Mouse (Mus musculus) monocyte, adult 59 days (primary cell): ENCODE data around the gene Prrt1. TPM values are rescaled to one million over a fixed set of nuclear protein-coding genes. Genes with fewer than 3 reads are reported as not detected.

ENCODE experiments used
- total RNA-seq, 2 experiments: library from RNA; stranded (reverse); gene quantifications; one replicate each; pipeline ENCODE4 v1.2.4; 2023

Gene Prrt1
- 1 to 10 TPM in 1 of 2 experiments, under 1 TPM in 1; 0.79 to 1.2 TPM for total RNA-seq

DNA sequence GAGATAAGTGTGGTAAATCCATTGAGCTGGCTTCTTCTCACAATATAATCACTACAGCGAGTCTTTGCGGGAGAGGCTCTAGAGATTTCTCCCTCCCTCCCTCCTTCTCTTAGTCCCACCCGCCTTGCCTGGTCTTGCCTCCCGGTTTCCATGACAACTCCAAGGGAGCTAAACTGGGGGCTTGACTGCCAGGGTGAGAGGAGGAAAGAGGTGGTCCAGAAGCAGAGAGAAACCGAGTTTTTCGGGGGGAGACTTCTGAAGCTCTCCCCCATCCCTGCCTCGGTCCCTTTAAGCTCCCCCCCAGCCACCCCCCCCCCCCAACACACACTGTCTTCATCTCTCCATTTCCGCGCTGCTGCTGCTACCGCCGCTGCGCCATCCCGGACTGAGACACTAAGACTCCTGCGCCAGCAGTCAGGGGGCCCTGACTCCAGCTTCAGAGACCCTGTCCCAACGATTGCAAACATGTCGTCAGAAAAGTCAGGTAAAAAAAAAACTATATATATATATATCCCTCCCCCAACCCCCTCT is at the start of gene Prrt1:
Gene Prrt1 (plus strand): TSS at position 313 of the 531 bp plus-strand sequence.

GRCm38 (mm10) chr17:34589681-34590101 is 39.6 kb upstream of the Prrt1 start, which contains the start of gene Gpsm3:
Gene Gpsm3 (plus strand): TSS chr17:34589806.

DNA sequence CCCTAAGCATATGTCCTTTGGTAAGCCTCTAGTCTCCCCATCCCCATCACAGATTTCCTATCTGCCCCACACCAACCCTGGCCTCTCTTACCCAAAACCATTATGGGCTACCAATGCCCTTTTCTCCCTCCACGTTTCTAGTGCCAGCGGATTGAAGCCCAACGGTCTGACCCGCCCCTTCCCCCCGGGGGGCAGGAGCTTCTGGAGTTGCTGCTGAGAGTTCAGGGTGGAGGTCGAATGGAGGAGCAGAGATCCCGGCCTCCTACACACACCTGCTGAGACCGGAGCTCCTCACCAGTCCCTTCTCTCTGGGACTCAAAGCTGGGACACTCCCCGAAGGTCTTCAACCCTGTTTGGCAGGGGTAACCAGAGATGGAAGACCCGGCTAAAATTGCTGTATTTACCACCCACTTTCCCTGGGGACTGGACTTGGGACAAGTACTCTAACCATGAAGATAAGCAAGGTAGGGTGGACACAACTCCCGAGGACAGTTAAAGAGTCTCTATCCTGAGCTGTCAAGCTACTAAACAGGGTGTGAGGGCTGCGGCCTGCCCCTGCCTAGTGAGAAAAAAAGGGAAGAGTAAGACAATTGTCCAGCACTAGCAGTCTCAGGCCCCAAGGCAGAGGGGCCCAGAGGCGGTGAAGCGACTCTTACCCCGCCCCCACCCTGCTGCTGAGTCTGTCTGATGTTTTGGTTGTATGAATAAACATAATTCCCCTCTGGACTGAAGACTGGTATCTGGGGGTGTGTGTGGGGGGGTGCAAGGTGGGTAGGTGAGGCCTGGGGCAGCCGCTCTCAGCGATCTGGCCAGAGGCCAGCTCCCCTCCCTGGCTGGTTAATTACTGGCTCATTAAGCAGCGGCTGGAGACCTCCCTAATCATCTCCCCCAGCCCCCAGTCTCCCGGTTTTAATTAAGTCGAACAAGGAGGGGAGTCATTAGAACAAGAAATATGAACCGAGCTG is 38.0 kb upstream of the Prrt1 start, which contains the start of gene Pbx2:
Gene Pbx2 (plus strand): TSS at position 238 of the 965 bp plus-strand sequence.

GRCm38 (mm10) chr17:34597566-34598095 is 31.7 kb upstream of the Prrt1 start, which contains the start of gene Ager:
Gene Ager (plus strand): TSS chr17:34597862.

GRCm38 (mm10) chr17:34603375-34604060 is 25.8 kb upstream of the Prrt1 start, which contains the start of gene Rnf5:
Gene Rnf5 (minus strand): TSS chr17:34603690.

DNA sequence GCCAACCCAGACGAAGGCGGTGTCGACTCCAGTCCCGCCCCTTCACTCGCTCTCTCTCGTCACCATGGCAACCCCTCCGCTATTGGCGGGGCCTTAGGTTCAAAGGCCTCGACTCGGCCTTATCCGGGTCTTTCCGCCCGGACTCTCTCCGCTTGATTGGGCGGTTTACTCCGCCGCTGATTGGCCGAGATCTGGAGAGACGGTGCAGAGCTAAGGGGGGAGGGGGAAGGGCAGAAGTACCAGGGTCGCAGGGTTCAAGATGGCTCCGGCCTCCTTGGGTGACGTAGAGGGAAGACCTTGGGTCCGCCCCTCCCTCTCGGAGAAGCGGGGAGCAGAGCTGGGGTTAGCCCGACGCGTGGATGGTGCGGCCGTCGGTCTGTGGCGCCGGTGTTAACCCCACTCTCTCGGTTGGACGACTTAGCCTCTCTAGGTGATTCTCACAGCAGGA is 25.2 kb upstream of the Prrt1 start, which contains the start of gene Agpat1:
Gene Agpat1 (plus strand): TSS at position 202 of the 448 bp plus-strand sequence.

GRCm38 (mm10) chr17:34615871-34616270 is 13.5 kb upstream of the Prrt1 start, which contains the start of gene Egfl8:
Gene Egfl8 (minus strand): TSS chr17:34615971.

DNA sequence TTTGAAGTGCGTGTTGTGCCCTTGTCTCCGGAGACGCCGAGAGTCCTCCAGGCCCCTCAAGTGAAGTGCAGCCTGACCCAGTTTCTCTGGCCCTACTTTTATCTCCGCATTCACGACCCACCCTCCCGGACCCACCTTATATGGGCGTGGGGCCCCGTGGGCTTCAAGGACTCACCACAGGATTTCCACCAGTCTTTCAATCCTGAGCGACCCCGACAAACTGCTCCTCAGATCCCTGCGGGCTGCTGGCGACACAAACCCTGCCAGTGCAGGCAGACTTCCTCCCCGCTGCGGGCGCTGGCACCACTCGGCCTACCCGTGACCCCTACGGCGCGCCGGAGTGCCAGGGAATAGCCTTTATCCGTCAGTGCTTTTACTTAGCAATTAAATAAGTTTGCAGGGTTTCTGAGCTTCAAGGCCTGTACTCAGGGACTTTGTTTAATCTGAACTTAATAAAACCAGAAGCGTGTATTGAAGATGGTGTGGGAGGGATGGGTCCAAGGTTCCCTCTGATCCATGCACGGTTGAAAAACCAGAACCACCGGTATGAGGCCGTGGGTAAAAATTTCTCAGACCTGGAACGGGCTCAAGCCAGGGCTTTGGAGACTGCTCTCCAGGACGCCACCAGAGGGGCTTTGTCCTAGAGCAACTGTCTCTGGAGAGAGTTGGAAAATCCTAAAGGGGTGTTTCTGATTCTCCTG is 1.2 kb upstream of the Prrt1 start, which contains the start of gene Ppt2:
Gene Ppt2 (minus strand): TSS at position 568 of the 701 bp plus-strand sequence.

GRCm38 (mm10) chr17:34644608-34645007 is 15.3 kb downstream of the Prrt1 start, which contains the start of gene Fkbpl:
Gene Fkbpl (plus strand): TSS chr17:34644764.

GRCm38 (mm10) chr17:34646906-34647787 is 17.8 kb downstream of the Prrt1 start, which contains the start of gene Atf6b:
Gene Atf6b (plus strand): TSS chr17:34647146.

DNA sequence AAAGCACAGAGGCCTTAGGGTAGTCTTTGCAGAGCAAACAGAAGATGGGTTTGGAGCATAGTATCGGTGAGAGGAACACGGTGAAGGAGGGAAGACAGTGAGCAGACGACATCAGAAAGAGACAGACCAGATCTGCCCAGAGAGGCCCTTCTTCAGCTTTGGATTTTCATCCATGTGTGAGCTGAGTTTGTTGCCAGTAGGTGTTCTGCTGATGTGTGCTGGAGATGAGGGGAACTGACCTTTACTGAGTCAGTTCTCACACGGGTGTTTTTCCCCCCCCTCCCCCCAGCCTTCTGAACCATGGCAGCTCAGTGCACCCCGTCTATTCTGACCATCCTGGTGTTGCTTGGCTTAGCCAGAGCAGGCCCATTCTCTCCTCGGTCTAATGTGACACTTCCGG is 40.9 kb downstream of the Prrt1 start, which contains the start of gene Tnxb:
Gene Tnxb (plus strand): TSS at position 301 of the 400 bp plus-strand sequence.

Other genes starting within 250 kb of the Prrt1 start
- gene BC051142, start 230.7 kb upstream of the Prrt1 start, total RNA-seq, result 1 to 10 TPM in 1 of 2 experiments, not detected in 1; 1.3 TPM
- 1 to 10 TPM; 2.7 to 3.6 TPM for gene Btnl4, start 152.2 kb upstream of the Prrt1 start, total RNA-seq
- 1 to 10 TPM; 2.4 to 2.8 TPM for gene Btnl6, start 112.2 kb upstream of the Prrt1 start, total RNA-seq
- gene Notch4, start 65.3 kb upstream of the Prrt1 start, total RNA-seq, result 1 to 10 TPM; 1.2 to 1.4 TPM
- 100 to 1,000 TPM; 180 to 199 TPM for gene Gpsm3, start 39.7 kb upstream of the Prrt1 start, total RNA-seq
- 10 to 100 TPM; 54.3 to 59.8 TPM for gene Pbx2, start 38.3 kb upstream of the Prrt1 start, total RNA-seq
- gene Ager, start 31.7 kb upstream of the Prrt1 start, total RNA-seq, result 1 to 10 TPM; 3.5 to 4.1 TPM
- 10 to 100 TPM; 41.0 to 43.3 TPM for gene Rnf5, start 25.8 kb upstream of the Prrt1 start, total RNA-seq
- gene Agpat1, start 25.3 kb upstream of the Prrt1 start, total RNA-seq, result 10 to 100 TPM; 53.8 to 60.2 TPM
- gene Egfl8, start 13.6 kb upstream of the Prrt1 start, total RNA-seq, result 1 to 10 TPM; 8.9 to 9.4 TPM
- gene Ppt2, start 1.0 kb upstream of the Prrt1 start, total RNA-seq, result 100 to 1,000 TPM; 117 to 128 TPM
- gene Fkbpl, start 15.2 kb downstream of the Prrt1 start, total RNA-seq, result 1 to 10 TPM; 7.5 to 9.4 TPM
- gene Atf6b, start 17.6 kb downstream of the Prrt1 start, total RNA-seq, result 100 to 1,000 TPM in 1 of 2 experiments, 10 to 100 TPM in 1; 99.5 to 108 TPM
- gene Tnxb, start 41.0 kb downstream of the Prrt1 start, total RNA-seq, result under 1 TPM; 0.24 to 0.37 TPM
- 10 to 100 TPM in 1 of 2 experiments, 1 to 10 TPM in 1; 5.0 to 25.9 TPM for gene C4b, start 114.3 kb downstream of the Prrt1 start, total RNA-seq
- not detected for gene Cyp21a1, start 175.0 kb downstream of the Prrt1 start, total RNA-seq
- 10 to 100 TPM; 64.1 to 71.7 TPM for gene Stk19, start 207.4 kb downstream of the Prrt1 start, total RNA-seq
- gene Dxo, start 207.5 kb downstream of the Prrt1 start, total RNA-seq, result 10 to 100 TPM; 48.5 to 48.9 TPM
- 10 to 100 TPM; 83.5 to 92.5 TPM for gene Skiv2l, start 220.7 kb downstream of the Prrt1 start, total RNA-seq
- 10 to 100 TPM; 21.6 to 31.4 TPM for gene Nelfe, start 220.9 kb downstream of the Prrt1 start, total RNA-seq
- gene Cfb, start 233.0 kb downstream of the Prrt1 start, total RNA-seq, result 10 to 100 TPM; 10.9 to 15.3 TPM
- 1 to 10 TPM; 3.3 to 3.8 TPM for gene Zbtb12, start 249.9 kb downstream of the Prrt1 start, total RNA-seq